Mouse (Mus musculus): Measurements from ENCODE around the gene Oxt.
A peak's percentile ranks its signal among the peaks of the same experiment; 100 is the strongest.

Oxt gene

DNA sequence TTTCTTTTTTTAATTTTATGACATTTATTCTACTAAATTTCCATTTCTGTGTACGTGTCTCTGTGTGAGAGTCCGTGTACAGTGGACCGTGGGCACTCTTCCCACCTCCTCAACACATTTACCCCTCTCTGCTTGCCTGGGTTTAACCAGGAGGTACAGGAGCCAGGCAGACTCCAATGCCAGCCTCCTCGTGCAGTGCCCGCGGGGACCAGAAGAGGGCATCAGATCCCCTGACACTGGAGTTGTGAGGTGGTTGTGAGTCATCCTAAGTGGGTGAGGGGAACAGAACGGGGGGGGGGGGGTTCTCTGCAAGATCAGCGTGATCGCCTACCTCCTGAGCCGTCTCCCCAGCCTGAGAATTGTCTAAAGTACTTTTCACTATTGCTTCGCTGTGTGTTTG lies 2.2 kb downstream of the Oxt start:
- DNase-seq (ENCODE audit: low spot score in 2 of 2) = peak in 1 of 2 experiments; percentile 75

- no peak for DNase-seq (ENCODE audit: low spot score in 2 of 2)
Observed at GRCm38 (mm10) chr2:130579791-130580190, 3.8 kb downstream of the Oxt start.

GRCm38 (mm10) chr2:130581201-130581600 lies 5.2 kb downstream of the Oxt start:
- no peak for DNase-seq (ENCODE audit: low spot score in 2 of 2)

- no peak for DNase-seq (ENCODE audit: low spot score in 2 of 2)
Observed at GRCm38 (mm10) chr2:130582552-130582951, 6.6 kb downstream of the Oxt start, which contains the start of gene Avp. Avp (minus strand) TSS chr2:130582554.

DNA sequence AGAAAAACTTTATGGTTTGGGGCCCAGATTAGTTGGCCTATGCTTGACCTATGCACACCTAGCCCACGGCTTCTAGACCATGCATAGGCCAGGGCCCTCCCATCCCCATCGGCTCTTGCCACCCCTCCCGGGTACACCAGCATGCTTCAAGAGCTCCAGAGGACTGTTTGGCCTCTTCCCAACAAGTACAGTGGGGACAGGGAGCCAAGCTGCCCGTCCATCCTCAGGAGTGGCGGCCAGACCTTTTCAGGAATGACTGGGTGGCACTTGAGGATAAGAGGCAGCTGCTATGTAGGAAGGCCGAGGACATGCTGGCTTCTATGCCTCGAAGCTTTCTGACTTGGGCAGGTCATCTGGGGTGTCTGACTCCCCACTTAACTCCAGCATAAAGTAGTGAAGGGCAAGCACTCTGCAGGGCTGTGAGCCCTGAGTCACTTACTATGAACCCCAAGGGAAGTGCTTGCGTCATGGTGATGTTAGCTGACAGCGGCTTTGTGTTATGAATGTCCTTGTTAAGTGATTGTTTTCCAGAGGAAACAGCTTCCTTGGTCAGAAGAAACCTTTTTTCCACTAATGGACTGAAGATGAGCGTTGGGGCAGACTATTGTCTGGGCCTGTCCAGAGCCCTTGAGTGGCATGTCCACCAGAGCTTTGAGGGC lies 8.1 kb downstream of the Oxt start:
- DNase-seq (ENCODE audit: low spot score in 2 of 2) = no peak

DNA sequence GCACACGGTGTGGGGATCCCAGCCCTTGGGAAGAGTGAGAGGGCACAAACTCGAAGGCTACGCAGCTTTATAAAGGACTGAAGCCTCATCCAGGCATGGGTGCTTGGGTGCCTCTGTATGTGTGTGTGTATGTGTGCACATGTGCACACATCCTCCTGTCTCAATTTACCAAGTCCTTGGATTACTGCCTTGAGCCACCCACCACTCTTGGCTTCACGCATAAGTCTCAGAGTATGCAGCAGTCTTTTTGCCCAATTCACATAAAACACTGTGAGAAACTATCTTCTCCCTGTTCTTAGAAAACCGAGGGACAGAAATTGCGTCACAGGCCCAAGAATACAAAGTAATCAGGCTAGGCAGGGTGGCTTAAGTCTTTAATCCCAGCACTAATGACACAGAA lies 10.0 kb downstream of the Oxt start:
- DNase-seq (ENCODE audit: low spot score in 2 of 2) = peak in 1 of 2 experiments; percentile 68

- DNase-seq (ENCODE audit: low spot score in 2 of 2) = no peak
Observed at GRCm38 (mm10) chr2:130588373-130588772, 12.4 kb downstream of the Oxt start.

- DNase-seq (ENCODE audit: low spot score in 2 of 2) = no peak
Observed at GRCm38 (mm10) chr2:130589157-130589556, 13.2 kb downstream of the Oxt start.

DNA sequence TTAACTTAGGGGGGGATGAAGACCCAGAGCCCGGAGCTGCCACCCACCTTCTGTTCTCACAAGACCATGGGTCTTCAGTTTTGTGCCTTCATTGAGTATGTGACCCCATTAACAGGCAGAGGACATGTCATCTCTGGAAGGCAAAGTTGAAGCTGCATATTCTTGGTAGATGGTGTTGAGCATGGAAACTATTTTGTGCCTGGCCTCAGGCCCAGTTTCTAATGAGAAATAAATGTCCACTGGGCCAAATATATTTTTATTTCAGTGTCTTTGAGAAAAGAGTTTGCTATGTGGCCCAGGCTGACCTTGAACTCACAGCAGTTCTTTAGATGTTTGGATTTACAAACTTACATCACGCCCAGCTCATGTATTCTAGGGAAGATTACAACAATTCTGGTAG lies 13.8 kb downstream of the Oxt start:
- DNase-seq (ENCODE audit: low spot score in 2 of 2) = no peak

DNA sequence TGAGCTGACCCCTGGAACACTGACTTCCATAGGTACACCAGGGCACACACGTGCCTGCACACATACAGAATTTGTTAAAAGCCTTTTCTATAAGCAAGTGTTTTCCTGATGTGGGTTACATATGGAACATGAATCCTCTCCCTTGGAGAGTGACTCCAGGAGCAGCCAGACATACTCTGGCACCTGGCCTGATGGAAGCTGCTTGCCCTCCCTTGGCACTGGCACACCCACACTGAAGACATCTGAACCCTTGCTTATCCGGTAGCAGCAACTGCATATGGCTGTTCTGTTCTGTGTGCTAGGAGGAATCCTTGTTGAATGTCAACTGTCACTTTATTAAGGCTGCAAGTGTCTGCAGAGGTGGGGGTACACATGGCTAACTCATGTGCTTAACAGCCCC lies 15.0 kb downstream of the Oxt start:
- DNase-seq (ENCODE audit: low spot score in 2 of 2) = no peak

DNA sequence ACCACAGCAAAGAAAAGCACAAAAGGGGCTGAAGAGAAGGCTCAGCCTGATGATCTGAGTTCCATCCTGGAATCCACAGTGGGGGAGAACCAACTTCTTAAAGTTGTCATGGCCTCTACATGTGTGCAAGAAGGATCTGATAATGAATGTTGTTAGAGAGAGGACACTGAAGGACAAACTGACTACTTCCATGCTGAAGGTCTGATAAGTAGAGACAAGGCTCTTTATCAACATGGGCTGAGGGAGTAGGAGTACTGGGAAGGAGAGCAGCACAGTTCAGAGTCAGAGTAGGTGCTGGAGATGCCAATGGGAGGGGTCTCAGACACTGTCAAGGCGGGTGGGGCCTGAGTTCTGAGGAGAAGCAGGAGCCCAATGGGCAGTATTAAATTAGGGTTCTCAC lies 19.6 kb downstream of the Oxt start:
- DNase-seq (ENCODE audit: low spot score in 2 of 2) = no peak

DNA sequence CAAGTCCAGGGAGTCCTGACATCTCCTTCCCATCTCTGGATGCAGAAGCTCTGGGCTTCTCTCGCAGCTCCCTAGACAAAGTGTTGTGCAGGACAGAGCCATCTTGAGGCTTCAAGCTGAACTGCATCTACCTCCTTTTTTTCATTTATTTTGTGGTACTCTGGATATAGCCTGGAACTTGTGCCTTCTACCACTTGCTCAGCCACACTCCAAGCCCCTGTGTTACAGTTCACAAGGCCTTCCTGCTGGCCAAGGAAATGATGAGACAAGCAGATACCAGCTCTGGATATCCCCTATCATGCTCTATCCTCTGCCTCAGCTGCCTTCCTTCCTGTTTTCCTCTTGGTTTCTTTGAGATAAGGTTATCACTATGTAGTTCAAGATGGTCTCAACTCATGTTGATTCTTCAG lies 21.6 kb downstream of the Oxt start:
- peak in 1 of 2 experiments; percentile 67 for DNase-seq (ENCODE audit: low spot score in 2 of 2)

GRCm38 (mm10) chr2:130598399-130598798 lies 22.4 kb downstream of the Oxt start:
- DNase-seq (ENCODE audit: low spot score in 2 of 2) = no peak

- no peak for DNase-seq (ENCODE audit: low spot score in 2 of 2)
Observed at GRCm38 (mm10) chr2:130602195-130602594, 26.2 kb downstream of the Oxt start.

DNA sequence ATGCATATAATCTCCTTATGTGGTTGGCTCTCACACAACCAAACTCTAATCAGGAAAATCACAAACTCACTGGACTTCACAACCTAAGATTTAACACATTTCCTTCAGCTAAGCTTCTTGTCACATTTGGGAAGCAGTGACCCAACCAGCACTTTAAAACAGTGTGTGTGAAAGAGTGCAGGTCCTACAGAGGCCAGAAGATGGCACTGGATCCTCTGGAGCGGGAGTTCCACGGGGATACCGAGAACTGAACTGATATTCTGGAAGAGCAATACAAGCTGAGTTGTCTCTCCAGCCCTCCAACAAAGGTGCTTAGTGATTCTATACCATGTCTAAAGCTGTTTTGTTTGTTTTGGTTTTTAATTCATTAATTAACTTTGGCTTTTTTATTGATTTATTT lies 37.1 kb downstream of the Oxt start:
- DNase-seq (ENCODE audit: low spot score in 2 of 2) = no peak

DNA sequence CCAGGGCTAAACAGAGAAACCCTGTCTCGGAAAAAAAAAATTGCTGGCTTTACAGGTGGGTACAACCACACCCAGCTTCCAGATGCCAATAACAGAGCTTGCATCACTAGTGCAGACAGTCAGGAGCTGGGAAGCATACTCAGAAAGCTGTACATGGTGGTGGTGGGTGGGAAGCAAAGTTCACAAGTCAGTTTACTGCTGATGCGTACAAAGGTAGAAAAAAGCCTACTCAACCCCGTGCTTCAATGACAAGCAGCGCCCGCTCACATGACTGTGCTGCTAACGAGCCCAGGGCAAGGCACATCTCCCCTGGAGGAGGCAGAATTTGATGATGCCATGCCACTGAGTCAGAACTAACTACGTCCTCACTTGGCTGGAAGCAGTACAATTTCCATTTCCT lies 43.0 kb downstream of the Oxt start:
- DNase-seq (ENCODE audit: low spot score in 2 of 2) = no peak

Measured in left cerebral cortex, adult 9 months (tissue).